Mouse (Mus musculus) kidney, adult 18-20 months (tissue): ENCODE data around the gene Gfy.
A peak's percentile ranks its signal among the peaks of the same experiment; 100 is the strongest.
"Not testable (repeated sequence)": the region's sequence is repeated elsewhere in the genome, so short reads cannot be mapped to it uniquely, and the experiment has no call there.

Source experiments
- DNase-seq: peaks from one replicate; pipeline ENCODE4 v3.0.0; 2021

The Gfy gene

GRCm38 (mm10) chr7:45164833-45165232, 14.5 kb downstream of the Gfy start:
- DNase-seq: no peak

DNA sequence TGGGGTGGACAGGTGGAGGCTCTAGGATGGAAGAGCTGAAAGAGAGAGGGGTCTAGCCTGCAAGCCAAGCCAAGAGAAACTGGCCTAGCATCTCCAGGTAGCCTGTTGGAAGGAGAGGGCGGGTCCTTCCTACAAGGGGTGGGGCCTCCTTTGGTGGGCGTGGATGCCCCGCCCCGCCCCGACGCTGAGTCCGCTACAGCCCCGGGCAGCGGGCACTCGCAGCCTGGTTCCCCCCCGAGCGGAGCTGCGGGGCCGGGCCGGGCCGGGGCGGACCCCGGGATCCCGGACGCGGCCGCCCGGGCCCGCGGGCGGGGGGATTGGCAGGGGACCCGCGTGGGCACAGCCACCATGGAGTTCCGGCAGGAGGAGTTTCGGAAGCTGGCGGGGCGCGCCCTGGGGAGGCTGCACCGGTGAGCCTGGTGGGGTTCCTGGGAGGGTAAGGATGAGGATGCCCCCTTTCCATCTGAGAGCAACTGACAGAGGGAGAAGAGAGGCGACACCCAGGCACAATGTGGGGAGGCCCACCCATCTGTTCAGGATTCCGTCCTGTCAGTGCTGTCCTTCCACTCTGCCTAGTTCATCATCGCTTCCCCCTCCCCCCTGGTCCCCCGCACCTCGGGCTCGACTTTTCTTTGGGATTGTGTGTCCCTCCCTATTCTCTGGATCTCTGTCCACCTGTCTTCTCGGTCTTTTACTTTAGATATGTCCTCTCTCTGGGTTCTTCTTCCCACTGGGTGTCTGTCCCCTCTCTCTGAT, 15.5 kb downstream of the Gfy start, which contains the start of gene Slc17a7:
Slc17a7 (plus strand) TSS at position 215 of the 756 bp plus-strand sequence.
- peak; percentile 50 for DNase-seq

- DNase-seq: no peak
These were observed 16.3 kb downstream of the Gfy start for GRCm38 (mm10) chr7:45162996-45163615.

- no peak for DNase-seq
These were observed 16.8 kb downstream of the Gfy start for GRCm38 (mm10) chr7:45162551-45162950.

- peak; percentile 92 for DNase-seq
These were observed 17.5 kb downstream of the Gfy start for GRCm38 (mm10) chr7:45161612-45162473.

GRCm38 (mm10) chr7:45160866-45161265, 18.5 kb downstream of the Gfy start:
- no peak for DNase-seq

DNA sequence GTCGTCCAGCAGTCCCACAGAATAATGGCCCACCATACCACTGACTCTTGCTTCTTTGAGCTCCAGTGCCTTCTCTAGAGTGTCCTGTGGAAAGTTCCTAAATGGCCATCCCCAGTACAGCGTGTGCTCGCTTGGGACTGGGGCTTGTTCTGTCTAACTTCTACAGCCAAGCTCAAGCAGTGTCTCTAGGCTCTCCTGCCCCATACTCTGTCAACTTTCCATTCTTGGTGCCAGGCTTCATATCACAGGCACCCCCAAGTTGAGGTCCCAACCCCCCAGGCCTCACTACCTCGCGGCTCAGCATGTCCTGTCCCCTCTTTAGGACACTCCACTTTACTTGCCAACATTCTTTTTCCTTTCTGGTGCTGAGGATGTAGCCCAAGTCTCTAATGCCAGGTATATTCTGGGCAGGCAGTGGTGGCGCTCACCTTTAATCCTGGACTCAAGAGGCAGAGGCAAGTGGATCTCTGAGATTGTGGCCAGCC, 19.0 kb downstream of the Gfy start:
- DNase-seq: no peak

- DNase-seq: no peak
These were observed 20.4 kb downstream of the Gfy start for GRCm38 (mm10) chr7:45158991-45159390.

GRCm38 (mm10) chr7:45157459-45157858, 21.9 kb downstream of the Gfy start:
- DNase-seq: no peak

- DNase-seq: no peak
These were observed 23.2 kb downstream of the Gfy start for GRCm38 (mm10) chr7:45156206-45156605.

DNA sequence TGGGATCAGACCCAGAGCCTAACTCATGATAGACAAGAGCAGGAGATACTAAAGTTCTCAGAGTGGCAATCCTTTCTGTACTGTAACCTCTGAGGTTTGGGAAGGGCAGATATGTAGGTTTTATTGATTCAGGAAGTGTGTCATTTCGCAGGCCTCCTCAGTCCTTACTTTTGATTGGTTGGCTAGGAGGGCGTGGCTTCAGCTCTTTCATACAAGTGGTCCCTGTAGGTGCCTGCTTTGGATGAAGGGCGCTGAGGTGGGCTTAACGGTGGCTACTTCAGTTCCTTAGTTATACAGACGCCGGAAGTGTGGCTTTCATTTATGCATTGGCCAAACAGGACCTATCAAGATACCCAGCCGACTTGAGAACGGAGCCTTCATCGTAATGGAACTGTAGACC, 23.8 kb downstream of the Gfy start:
- no peak for DNase-seq

DNA sequence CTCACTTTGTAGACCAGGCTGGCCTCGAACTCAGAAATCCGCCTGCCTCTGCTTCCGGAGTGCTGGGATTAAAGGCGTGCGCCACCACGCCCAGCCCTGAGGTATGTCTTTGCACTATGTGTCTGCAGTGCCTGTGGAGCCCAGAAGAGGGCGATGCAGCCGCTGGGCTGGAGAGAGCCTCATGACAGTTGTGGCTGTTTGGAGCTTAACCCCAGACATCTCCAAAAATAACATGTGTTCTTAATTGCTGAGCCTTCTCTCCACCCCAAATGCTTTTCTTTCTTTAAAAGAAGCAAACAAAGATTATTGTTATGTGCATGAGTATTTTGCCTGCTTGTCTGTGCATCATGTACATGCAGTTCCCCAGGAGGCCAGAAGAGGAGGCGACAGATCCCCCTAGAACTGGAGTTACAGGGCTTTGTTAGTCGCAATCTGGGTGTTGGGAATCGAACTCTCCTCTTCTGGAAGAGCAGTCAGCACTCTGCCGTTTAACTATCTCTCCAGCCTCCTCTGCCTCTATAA, 24.3 kb downstream of the Gfy start:
- peak; percentile 49 for DNase-seq

- peak; percentile 99 for DNase-seq
These were observed 25.0 kb downstream of the Gfy start, which contains the start of the genes Pih1d1 and Aldh16a1 for GRCm38 (mm10) chr7:45154096-45154992. Gene Pih1d1 (plus strand): TSS chr7:45154303. Gene Aldh16a1 (minus strand): TSS chr7:45154584.

GRCm38 (mm10) chr7:45153586-45153985, 25.8 kb downstream of the Gfy start:
- DNase-seq: no peak

- DNase-seq: not testable (repeated sequence)
These were observed 26.3 kb downstream of the Gfy start for GRCm38 (mm10) chr7:45153052-45153451.

DNA sequence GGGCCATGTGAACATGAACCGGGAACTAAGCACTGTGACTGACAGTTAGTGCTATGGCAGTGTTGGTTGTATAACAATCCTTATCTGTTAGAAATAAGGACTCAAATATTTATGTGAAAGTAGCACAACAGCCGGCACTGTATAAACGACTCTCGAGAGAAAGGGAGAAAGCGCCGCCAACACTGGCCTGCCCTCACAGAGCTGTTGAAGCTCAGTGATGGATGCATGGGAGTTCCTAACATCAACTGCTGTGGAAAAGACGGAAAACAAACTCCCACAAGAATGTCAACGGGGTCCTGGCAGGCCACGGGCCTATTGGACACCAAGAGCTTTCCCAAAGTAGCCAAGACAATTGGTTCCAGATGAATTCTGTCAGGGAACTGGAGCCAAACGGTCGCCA, 28.1 kb downstream of the Gfy start:
- DNase-seq: no peak

- no peak for DNase-seq
These were observed 29.0 kb downstream of the Gfy start for GRCm38 (mm10) chr7:45150321-45150720.

DNA sequence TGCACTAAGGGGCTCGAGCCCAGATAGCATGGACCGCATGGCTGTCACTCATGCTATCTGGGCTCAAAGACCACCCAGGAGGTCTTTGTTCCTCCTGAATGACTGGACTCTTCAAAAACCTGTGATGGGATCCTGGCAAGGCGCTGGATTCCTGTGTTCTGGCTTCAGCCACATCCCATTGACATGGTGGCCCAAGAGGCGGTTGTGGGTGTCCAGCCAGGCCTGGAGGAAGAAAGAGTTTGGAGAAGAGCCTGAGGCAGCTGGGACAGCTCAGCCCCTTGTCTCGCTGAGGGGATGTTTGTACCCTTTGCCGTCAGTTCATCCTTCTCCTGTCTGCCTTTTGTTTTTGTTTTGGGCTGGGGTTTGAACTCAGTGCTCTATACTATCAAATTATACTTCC, 29.8 kb downstream of the Gfy start:
- DNase-seq: no peak

DNA sequence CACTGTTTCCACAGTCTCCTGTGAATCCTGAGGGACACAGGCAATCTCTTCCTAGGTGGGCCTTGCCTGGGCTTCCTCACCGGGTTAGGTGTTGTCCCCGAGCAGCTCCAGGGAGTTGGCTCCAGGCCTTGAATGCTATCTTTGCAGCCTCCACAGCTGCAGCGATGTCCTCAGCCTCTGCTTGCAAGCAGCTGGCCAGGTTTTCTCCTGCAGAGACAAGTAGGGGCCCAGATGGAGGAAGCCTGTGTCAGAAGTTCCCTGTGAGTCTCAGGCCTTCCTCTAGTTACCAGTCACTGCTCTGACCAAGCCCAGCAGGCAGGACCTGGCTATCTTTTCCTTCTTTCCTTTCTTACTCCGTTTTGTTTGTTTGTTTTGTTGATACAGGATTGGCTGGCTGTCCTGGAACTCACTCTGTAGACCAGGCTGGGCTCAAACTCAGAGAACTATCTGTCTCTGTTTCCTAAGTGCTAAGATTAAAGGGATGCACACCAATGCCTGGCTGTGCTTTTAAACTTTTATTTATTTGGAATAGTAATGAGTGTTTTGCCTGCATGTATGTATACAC, 30.8 kb downstream of the Gfy start:
- no peak for DNase-seq

GRCm38 (mm10) chr7:45147899-45148298, 31.5 kb downstream of the Gfy start:
- DNase-seq: peak; percentile 53

- peak; percentile 46 for DNase-seq
These were observed 32.1 kb downstream of the Gfy start for GRCm38 (mm10) chr7:45147267-45147666.

DNA sequence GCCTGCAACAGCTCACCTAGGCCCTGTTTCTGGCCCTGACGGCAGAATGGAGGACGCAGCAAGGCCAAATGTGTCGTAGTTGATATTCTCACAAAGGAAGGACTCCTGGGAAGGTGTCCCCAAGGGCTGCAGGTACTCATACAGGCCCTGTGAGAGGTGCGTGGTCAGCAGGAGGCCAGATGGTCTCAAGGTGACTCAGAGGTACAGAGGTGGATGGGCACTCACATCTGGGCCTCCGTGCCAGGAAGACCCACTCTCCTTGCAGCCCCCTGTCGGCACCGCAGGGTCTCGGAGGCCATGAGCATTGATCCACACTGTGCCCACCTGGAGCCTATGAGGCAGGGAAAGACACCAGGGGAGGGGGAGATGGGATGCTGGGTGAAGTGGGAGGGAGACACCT, 33.9 kb downstream of the Gfy start:
- no peak for DNase-seq
